Mouse (Mus musculus) heart, adult 2 months (tissue): ENCODE results near the gene Ano2.

ENCODE experiments used
- CTCF ChIP-seq: fragments of 200-600 bp; IDR thresholded peaks from 2 replicates; pipeline ENCODE4 v1.8.1; 2022; ENCODE audit warnings: antibody characterized with exemption, mild to moderate bottlenecking, moderate library complexity
- EP300 ChIP-seq: fragments of 200-500 bp; IDR thresholded peaks from 2 replicates; pipeline ENCODE4 v1.6.1; 2011; ENCODE audit warnings: low read depth, low read length, control low read depth; ENCODE audit not compliant: insufficient read depth
- POLR2A ChIP-seq: fragments of 200-500 bp; IDR thresholded peaks from 2 replicates; pipeline ENCODE4 v1.6.1; 2011; ENCODE audit warnings: mild to moderate bottlenecking, low read depth, low read length, control low read depth; ENCODE audit not compliant: insufficient read depth

DNA sequence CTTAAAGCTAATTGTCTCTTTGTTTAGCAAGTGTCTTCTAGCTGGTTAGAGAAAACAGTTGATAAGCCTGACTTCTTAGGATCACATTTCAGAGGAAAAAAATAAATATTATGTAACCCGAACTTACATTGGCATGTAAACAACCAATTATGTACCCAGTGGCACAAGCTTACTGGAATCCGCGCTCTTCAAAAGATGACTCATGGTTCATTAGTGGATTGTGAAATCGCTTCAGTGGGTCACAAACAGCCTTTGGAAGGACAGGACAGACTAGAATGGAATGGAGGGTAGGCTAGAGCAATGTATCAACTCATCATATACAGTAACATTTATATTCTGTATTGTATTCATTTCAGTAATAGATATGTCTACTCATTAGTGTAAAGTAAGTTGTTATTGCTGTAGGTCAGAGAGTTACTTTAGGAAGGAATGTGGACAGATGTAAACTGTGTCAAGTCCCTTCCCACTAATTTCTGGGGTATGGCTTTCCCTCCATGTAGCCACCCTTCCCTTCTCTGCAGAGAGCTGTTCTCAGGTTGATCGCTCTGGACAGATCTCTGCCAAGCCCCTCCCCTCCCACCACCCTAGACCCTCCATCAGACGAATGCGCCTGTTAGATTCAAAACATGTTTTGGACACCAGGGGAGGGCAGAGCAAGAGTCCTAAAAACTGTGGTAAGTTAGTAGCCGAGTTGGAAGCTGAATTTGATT is 343.6 kb downstream of the Ano2 start:
- TF ChIP-seq POLR2A (no peak), CTCF (no peak), EP300 (no peak)
